Mouse (Mus musculus): Measurements from ENCODE around the gene Crk. TPM values are rescaled to one million over a fixed set of nuclear protein-coding genes. Genes with fewer than 3 reads are reported as not detected.
"Not testable (repeated sequence)": the region's sequence is repeated elsewhere in the genome, so short reads cannot be mapped to it uniquely, and the experiment has no call there.

Crk gene
- total and polyA plus RNA-seq, 3 experiments: 44.1 to 98.0 (median 61.2) TPM

DNA sequence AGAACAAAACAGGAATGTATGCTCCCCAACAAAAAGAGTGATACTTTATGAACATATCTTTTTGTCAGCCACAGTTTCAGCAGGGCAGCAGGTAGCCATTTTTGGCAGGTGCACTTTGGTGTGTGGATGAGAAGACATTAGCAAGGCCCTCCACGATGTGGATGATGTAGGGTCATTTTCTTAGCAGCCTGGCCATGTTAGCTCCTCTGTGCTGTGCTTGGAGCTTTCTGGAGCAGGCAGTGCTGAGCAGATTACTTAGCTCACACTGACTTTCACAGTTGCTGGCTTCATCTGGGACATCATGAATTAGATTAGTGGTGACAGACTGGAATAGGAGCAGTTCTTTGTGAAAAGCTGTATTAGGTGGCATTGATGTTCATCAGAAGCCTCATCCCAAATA lies 10.9 kb downstream of the Crk start:
- H3K4me3 ChIP-seq (ENCODE audit: low read depth, low read length): no peak overlapping the region
- no peaks in the 10 kb centered on the region for H3K27me3 ChIP-seq (ENCODE audit: insufficient read depth, low read length)
- TF ChIP-seq GATA1 (IDR thresholded peaks at IDR 0.05; ENCODE audit: borderline replicate concordance, low read length) (no peak), GATA2 (IDR thresholded peaks at IDR 0.05; ENCODE audit: borderline replicate concordance, low read depth, low read length) (no peak), TAL1 (conservative IDR thresholded peaks at IDR 0.05; ENCODE audit: low read depth, low read length) (no peak), CTCF (IDR thresholded peaks at IDR 0.05; ENCODE audit: low read depth, low read length) (no peak), POLR2AphosphoS5 (IDR thresholded peaks at IDR 0.05; ENCODE audit: insufficient replicate concordance, low read depth, low read length) (no peak)
- DNase-seq (ENCODE audit: low spot score) (no peak), ATAC-seq (ENCODE audit: extremely low read depth, insufficient number of reproducible peaks, low FRiP score, poor library complexity, severe bottlenecking) (no peak)
- H3K36me3 ChIP-seq (replicated peaks): peaks cover 91% of the 10 kb centered on the region
- H3K4me1 ChIP-seq (ENCODE audit: insufficient read depth, low read depth, low read length): peaks cover 24% of the 10 kb centered on the region
- H3K9me3 ChIP-seq (replicated peaks): no peaks in the 10 kb centered on the region

GRCm38 (mm10) chr11:75691047-75691446 lies 12.0 kb downstream of the Crk start:
- Histone ChIP-seq H3K36me3 (replicated peaks) (peaks cover 91% of the 10 kb centered on the region), H3K9me3 (replicated peaks) (no peaks in the 10 kb centered on the region), H3K4me1 (ENCODE audit: insufficient read depth, low read depth, low read length) (peaks cover 21% of the 10 kb centered on the region), H3K27me3 (ENCODE audit: insufficient read depth, low read length) (no peaks in the 10 kb centered on the region), H3K4me3 (ENCODE audit: low read depth, low read length) (no peak overlapping the region)
- ATAC-seq (ENCODE audit: extremely low read depth, insufficient number of reproducible peaks, low FRiP score, poor library complexity, severe bottlenecking): no peak
- TF ChIP-seq TAL1 (conservative IDR thresholded peaks at IDR 0.05; ENCODE audit: low read depth, low read length): no peak
- no peak for TF ChIP-seq GATA1 (IDR thresholded peaks at IDR 0.05; ENCODE audit: borderline replicate concordance, low read length)
- TF ChIP-seq POLR2AphosphoS5 (IDR thresholded peaks at IDR 0.05; ENCODE audit: insufficient replicate concordance, low read depth, low read length): no peak
- no peak for TF ChIP-seq CTCF (IDR thresholded peaks at IDR 0.05; ENCODE audit: low read depth, low read length)
- DNase-seq (ENCODE audit: low spot score): no peak

DNA sequence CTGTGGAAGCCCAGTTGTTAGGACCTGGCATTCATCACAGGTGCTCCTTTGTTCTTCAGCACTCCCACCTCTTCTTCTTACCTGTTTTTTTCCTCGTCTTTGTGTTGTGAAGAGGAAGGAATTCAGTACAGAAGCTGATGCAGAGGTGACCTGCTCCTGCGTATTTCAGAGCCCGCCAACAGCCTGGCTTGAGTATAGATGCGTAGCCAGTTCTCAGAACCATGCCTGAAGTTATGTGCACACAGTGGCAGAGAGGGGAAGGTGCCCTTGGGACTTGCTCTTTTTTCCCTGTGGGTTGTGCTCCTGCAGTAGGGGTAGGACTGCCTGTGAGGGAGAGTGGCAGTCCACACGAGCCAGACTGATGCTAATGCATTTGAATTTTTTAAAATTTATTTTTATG lies 14.5 kb downstream of the Crk start:
- Histone ChIP-seq H3K4me1 (ENCODE audit: insufficient read depth, low read depth, low read length) (peaks cover 12% of the 10 kb centered on the region; the same call in 1 of the 2 replicates), H3K4me3 (ENCODE audit: low read depth, low read length) (no peak overlapping the region), H3K27me3 (ENCODE audit: insufficient read depth, low read length) (no peaks in the 10 kb centered on the region), H3K36me3 (replicated peaks) (peaks cover 97% of the 10 kb centered on the region), H3K9me3 (replicated peaks) (no peaks in the 10 kb centered on the region)
- ATAC-seq (ENCODE audit: extremely low read depth, insufficient number of reproducible peaks, low FRiP score, poor library complexity, severe bottlenecking) (no peak), DNase-seq (ENCODE audit: low spot score) (no peak)
- TF ChIP-seq CTCF (IDR thresholded peaks at IDR 0.05; ENCODE audit: low read depth, low read length) (no peak), GATA2 (IDR thresholded peaks at IDR 0.05; ENCODE audit: borderline replicate concordance, low read depth, low read length) (no peak), POLR2AphosphoS5 (IDR thresholded peaks at IDR 0.05; ENCODE audit: insufficient replicate concordance, low read depth, low read length) (no peak), TAL1 (conservative IDR thresholded peaks at IDR 0.05; ENCODE audit: low read depth, low read length) (no peak), GATA1 (IDR thresholded peaks at IDR 0.05; ENCODE audit: borderline replicate concordance, low read length) (no peak)

GRCm38 (mm10) chr11:75697464-75697863 lies 18.4 kb downstream of the Crk start:
- H3K9me3 ChIP-seq (replicated peaks); DNase-seq (ENCODE audit: low spot score); H3K27me3 ChIP-seq (ENCODE audit: insufficient read depth, low read length); ATAC-seq (ENCODE audit: extremely low read depth, insufficient number of reproducible peaks, low FRiP score, poor library complexity, severe bottlenecking); H3K4me3 ChIP-seq (ENCODE audit: low read depth, low read length): not testable (repeated sequence)
- H3K36me3 ChIP-seq (replicated peaks): peaks cover 95% of the 10 kb centered on the region
- peaks cover 10% of the 10 kb centered on the region; the same call in 1 of the 2 replicates for H3K4me1 ChIP-seq (ENCODE audit: insufficient read depth, low read depth, low read length)

- Histone ChIP-seq H3K4me3 (ENCODE audit: low read depth, low read length) (no peak overlapping the region), H3K4me1 (ENCODE audit: insufficient read depth, low read depth, low read length) (peaks cover 3% of the 10 kb centered on the region; the same call in 1 of the 2 replicates), H3K9me3 (replicated peaks) (no peaks in the 10 kb centered on the region), H3K27me3 (ENCODE audit: insufficient read depth, low read length) (no peaks in the 10 kb centered on the region), H3K36me3 (replicated peaks) (peaks cover 95% of the 10 kb centered on the region)
- no peak for ATAC-seq (ENCODE audit: extremely low read depth, insufficient number of reproducible peaks, low FRiP score, poor library complexity, severe bottlenecking)
- no peak for DNase-seq (ENCODE audit: low spot score)
- TF ChIP-seq CTCF (IDR thresholded peaks at IDR 0.05; ENCODE audit: low read depth, low read length): no peak
- no peak for TF ChIP-seq TAL1 (conservative IDR thresholded peaks at IDR 0.05; ENCODE audit: low read depth, low read length)
- TF ChIP-seq POLR2AphosphoS5 (IDR thresholded peaks at IDR 0.05; ENCODE audit: insufficient replicate concordance, low read depth, low read length): no peak
- no peak for TF ChIP-seq GATA1 (IDR thresholded peaks at IDR 0.05; ENCODE audit: borderline replicate concordance, low read length)
- TF ChIP-seq GATA2 (IDR thresholded peaks at IDR 0.05; ENCODE audit: borderline replicate concordance, low read depth, low read length): no peak
Measured at GRCm38 (mm10) chr11:75700557-75700956, 21.5 kb downstream of the Crk start.

DNA sequence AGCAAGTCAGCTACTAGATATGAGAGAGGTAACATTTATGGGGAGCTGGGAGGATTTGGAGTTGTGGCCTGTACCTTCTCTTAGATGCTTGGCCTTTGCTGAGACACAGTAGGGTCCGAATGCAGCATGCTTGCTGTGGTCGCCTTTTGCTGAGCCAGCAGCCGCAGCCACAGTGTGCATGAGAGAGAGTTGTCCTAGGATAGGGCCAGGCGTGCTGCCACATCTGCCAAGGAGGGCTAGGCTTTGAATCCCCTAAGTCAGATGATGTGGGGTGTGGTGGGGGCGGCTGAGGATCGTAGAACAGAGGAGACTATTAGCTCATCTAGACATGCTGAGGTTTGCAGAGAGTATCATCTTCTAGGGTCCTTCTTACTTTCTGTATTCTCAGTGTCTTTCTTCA lies 23.7 kb downstream of the Crk start:
- Histone ChIP-seq H3K4me1 (ENCODE audit: insufficient read depth, low read depth, low read length) (peaks cover 3% of the 10 kb centered on the region; the same call in 1 of the 2 replicates), H3K36me3 (replicated peaks) (peaks cover 93% of the 10 kb centered on the region), H3K9me3 (replicated peaks) (no peaks in the 10 kb centered on the region), H3K27me3 (ENCODE audit: insufficient read depth, low read length) (no peaks in the 10 kb centered on the region), H3K4me3 (ENCODE audit: low read depth, low read length) (no peak overlapping the region)
- ATAC-seq (ENCODE audit: extremely low read depth, insufficient number of reproducible peaks, low FRiP score, poor library complexity, severe bottlenecking): no peak
- TF ChIP-seq GATA2 (IDR thresholded peaks at IDR 0.05; ENCODE audit: borderline replicate concordance, low read depth, low read length): no peak
- TF ChIP-seq CTCF (IDR thresholded peaks at IDR 0.05; ENCODE audit: low read depth, low read length): no peak
- TF ChIP-seq POLR2AphosphoS5 (IDR thresholded peaks at IDR 0.05; ENCODE audit: insufficient replicate concordance, low read depth, low read length): 0 out of 2 replicates have a peak, but pooled peaks have one; percentile 33
- no peak for DNase-seq (ENCODE audit: low spot score)

GRCm38 (mm10) chr11:75703748-75704147 lies 24.7 kb downstream of the Crk start:
- ATAC-seq (ENCODE audit: extremely low read depth, insufficient number of reproducible peaks, low FRiP score, poor library complexity, severe bottlenecking): no peak
- TF ChIP-seq TAL1 (conservative IDR thresholded peaks at IDR 0.05; ENCODE audit: low read depth, low read length) (no peak), CTCF (IDR thresholded peaks at IDR 0.05; ENCODE audit: low read depth, low read length) (no peak), POLR2AphosphoS5 (IDR thresholded peaks at IDR 0.05; ENCODE audit: insufficient replicate concordance, low read depth, low read length) (no peak), GATA1 (IDR thresholded peaks at IDR 0.05; ENCODE audit: borderline replicate concordance, low read length) (no peak), GATA2 (IDR thresholded peaks at IDR 0.05; ENCODE audit: borderline replicate concordance, low read depth, low read length) (no peak)
- H3K27me3 ChIP-seq (ENCODE audit: insufficient read depth, low read length): no peaks in the 10 kb centered on the region
- H3K4me3 ChIP-seq (ENCODE audit: low read depth, low read length): no peak overlapping the region
- no peaks in the 10 kb centered on the region for H3K9me3 ChIP-seq (replicated peaks)
- no peak for DNase-seq (ENCODE audit: low spot score)
- H3K4me1 ChIP-seq (ENCODE audit: insufficient read depth, low read depth, low read length): peaks cover 3% of the 10 kb centered on the region; the same call in 1 of the 2 replicates
- H3K36me3 ChIP-seq (replicated peaks): peaks cover 88% of the 10 kb centered on the region

Measured in G1E (cell line).